Mouse (Mus musculus): ENCODE results near the gene Smarcd1. TPM values are rescaled to one million over a fixed set of nuclear protein-coding genes. Genes with fewer than 3 reads are reported as not detected.
"Not testable (repeated sequence)": the region's sequence is repeated elsewhere in the genome, so short reads cannot be mapped to it uniquely, and the experiment has no call there.

Gene Smarcd1
- polyA plus RNA-seq, 1 experiment from 2014 or later: 91.5 TPM

- WGBS: 2% methylated on average over 4 of the region's 4 CpGs
Observed at GRCm38 (mm10) chr15:99688712-99689111, 13.2 kb upstream of the Smarcd1 start.

GRCm38 (mm10) chr15:99690924-99691323 lies 11.0 kb upstream of the Smarcd1 start:
- Histone ChIP-seq H3K27me3 (replicated peaks) (no peaks in the 10 kb centered on the region), H3K4me3 (replicated peaks) (no peak overlapping the region), H3K9ac (replicated peaks) (no peak overlapping the region), H3K27ac (replicated peaks) (no peak overlapping the region), H3K9me3 (replicated peaks) (no peaks in the 10 kb centered on the region), H3K36me3 (peaks cover 32% of the 10 kb centered on the region), H3K4me2 (no peak overlapping the region), H3K4me1 (peaks cover 28% of the 10 kb centered on the region)
- ATAC-seq (ENCODE audit: low FRiP score): no peak
- WGBS: 35% methylated on average over 4 of the region's 4 CpGs

More at GRCm38 (mm10) chr15:99688712-99689111, 13.2 kb upstream of the Smarcd1 start:
- Histone ChIP-seq H3K4me1 (peaks cover 28% of the 10 kb centered on the region), H3K27ac (replicated peaks) (no peak overlapping the region), H3K9ac (replicated peaks) (no peak overlapping the region), H3K4me3 (replicated peaks) (no peak overlapping the region), H3K27me3 (replicated peaks) (no peaks in the 10 kb centered on the region), H3K4me2 (no peak overlapping the region), H3K9me3 (replicated peaks) (no peaks in the 10 kb centered on the region), H3K36me3 (peaks cover 32% of the 10 kb centered on the region)
- ATAC-seq (ENCODE audit: low FRiP score): 0 out of 2 replicates have a peak, but pooled peaks have one; percentile 43

GRCm38 (mm10) chr15:99691976-99692375 lies 10.0 kb upstream of the Smarcd1 start:
- no peak for ATAC-seq (ENCODE audit: low FRiP score)
- 53% methylated on average over 9 of the region's 9 CpGs for WGBS
- Histone ChIP-seq H3K4me2 (no peak overlapping the region), H3K4me3 (replicated peaks) (no peak overlapping the region), H3K36me3 (peaks cover 32% of the 10 kb centered on the region), H3K27me3 (replicated peaks) (no peaks in the 10 kb centered on the region), H3K27ac (replicated peaks) (no peak overlapping the region), H3K4me1 (peaks cover 28% of the 10 kb centered on the region), H3K9me3 (replicated peaks) (no peaks in the 10 kb centered on the region), H3K9ac (replicated peaks) (no peak overlapping the region)

GRCm38 (mm10) chr15:99697309-99697708 lies 4.6 kb upstream of the Smarcd1 start:
- Histone ChIP-seq H3K9ac (replicated peaks) (no peak overlapping the region), H3K9me3 (replicated peaks) (no peaks in the 10 kb centered on the region), H3K4me1 (peaks cover 13% of the 10 kb centered on the region; the same call in 1 of the 2 replicates), H3K36me3 (peaks cover 50% of the 10 kb centered on the region), H3K4me3 (replicated peaks) (no peak overlapping the region), H3K27ac (replicated peaks) (no peak overlapping the region), H3K27me3 (replicated peaks) (no peaks in the 10 kb centered on the region), H3K4me2 (no peak overlapping the region)
- WGBS: 42% methylated on average over 2 of the region's 2 CpGs
- ATAC-seq (ENCODE audit: low FRiP score): no peak

- peaks cover 44% of the 10 kb centered on the region for H3K36me3 ChIP-seq
Observed at GRCm38 (mm10) chr15:99698533-99699085, 3.3 kb upstream of the Smarcd1 start.

GRCm38 (mm10) chr15:99699715-99700114 lies 2.2 kb upstream of the Smarcd1 start:
- Histone ChIP-seq H3K9ac (replicated peaks) (no peak overlapping the region; the same call in 1 of the 2 replicates), H3K4me3 (replicated peaks) (no peak overlapping the region), H3K9me3 (replicated peaks) (no peaks in the 10 kb centered on the region), H3K4me2 (no peak overlapping the region), H3K4me1 (peaks cover 28% of the 10 kb centered on the region), H3K36me3 (peaks cover 44% of the 10 kb centered on the region), H3K27me3 (replicated peaks) (no peaks in the 10 kb centered on the region), H3K27ac (replicated peaks) (0 out of 2 replicates have a peak overlapping the region, but pooled peaks have one; percentile 18)
- ATAC-seq (ENCODE audit: low FRiP score): no peak
- 62% methylated on average over 10 of the region's 10 CpGs for WGBS

More at GRCm38 (mm10) chr15:99698533-99699085, 3.3 kb upstream of the Smarcd1 start:
- no peaks in the 10 kb centered on the region for H3K27me3 ChIP-seq (replicated peaks)
- no peak for ATAC-seq (ENCODE audit: low FRiP score)
- H3K9me3 ChIP-seq (replicated peaks): no peaks in the 10 kb centered on the region
- WGBS: 42% methylated on average over 20 of the region's 20 CpGs
- peaks cover 17% of the 10 kb centered on the region for H3K4me1 ChIP-seq
- H3K27ac ChIP-seq (replicated peaks): no peak overlapping the region
- H3K4me3 ChIP-seq (replicated peaks): no peak overlapping the region
- no peak overlapping the region for H3K4me2 ChIP-seq
- no peak overlapping the region for H3K9ac ChIP-seq (replicated peaks)

- H3K4me1 ChIP-seq: peaks cover 33% of the 10 kb centered on the region
- H3K27ac ChIP-seq (replicated peaks): peak overlapping the region; percentile 98; the same call in 1 of the 2 replicates
- H3K4me2 ChIP-seq: no peak overlapping the region
- H3K27me3 ChIP-seq (replicated peaks): no peaks in the 10 kb centered on the region
- no peak for ATAC-seq (ENCODE audit: low FRiP score)
- H3K36me3 ChIP-seq: peaks cover 37% of the 10 kb centered on the region
- H3K4me3 ChIP-seq (replicated peaks): no peak overlapping the region
- no peaks in the 10 kb centered on the region for H3K9me3 ChIP-seq (replicated peaks)
- H3K9ac ChIP-seq (replicated peaks): no peak overlapping the region
- 88% methylated on average over 18 of the region's 18 CpGs for WGBS
Observed at GRCm38 (mm10) chr15:99700219-99701106, 1.5 kb upstream of the Smarcd1 start.

- peaks cover 36% of the 10 kb centered on the region for H3K36me3 ChIP-seq
- H3K4me3 ChIP-seq (replicated peaks): peak overlapping the region; percentile 84
- peak overlapping the region; percentile 93; the same call in 1 of the 2 replicates for H3K9ac ChIP-seq (replicated peaks)
- not testable (repeated sequence) for H3K9me3 ChIP-seq (replicated peaks); H3K27me3 ChIP-seq (replicated peaks)
- H3K4me2 ChIP-seq: peak overlapping the region; percentile 82
- peak; percentile 8; the same call in 1 of the 2 replicates for ATAC-seq (ENCODE audit: low FRiP score)
- H3K4me1 ChIP-seq: peaks cover 36% of the 10 kb centered on the region
- 47% methylated on average over 16 of the region's 16 CpGs for WGBS
- H3K27ac ChIP-seq (replicated peaks): peak overlapping the region; percentile 98
Observed at GRCm38 (mm10) chr15:99701640-99701998, 310 bp upstream of the Smarcd1 start.

- ATAC-seq (ENCODE audit: low FRiP score): no peak
Observed at GRCm38 (mm10) chr15:99703104-99703503, 1.2 kb downstream of the Smarcd1 start.

GRCm38 (mm10) chr15:99703676-99704040 lies 1.7 kb downstream of the Smarcd1 start:
- 56% methylated on average over 5 of the region's 5 CpGs for WGBS
- H3K4me2 ChIP-seq: peak overlapping the region; percentile 82
- ATAC-seq (ENCODE audit: low FRiP score): no peak
- peaks cover 44% of the 10 kb centered on the region for H3K36me3 ChIP-seq
- no peaks in the 10 kb centered on the region for H3K27me3 ChIP-seq (replicated peaks)
- peak overlapping the region; percentile 98 for H3K27ac ChIP-seq (replicated peaks)
- H3K9me3 ChIP-seq (replicated peaks): no peaks in the 10 kb centered on the region
- H3K4me1 ChIP-seq: peaks cover 36% of the 10 kb centered on the region
- H3K9ac ChIP-seq (replicated peaks): peak overlapping the region; percentile 93
- peak overlapping the region; percentile 84 for H3K4me3 ChIP-seq (replicated peaks)

More at GRCm38 (mm10) chr15:99703104-99703503, 1.2 kb downstream of the Smarcd1 start:
- Histone ChIP-seq H3K9ac (replicated peaks) (peak overlapping the region; percentile 93), H3K27ac (replicated peaks) (peak overlapping the region; percentile 98), H3K9me3 (replicated peaks) (no peaks in the 10 kb centered on the region), H3K36me3 (peaks cover 42% of the 10 kb centered on the region), H3K4me3 (replicated peaks) (peak overlapping the region; percentile 84), H3K4me1 (peaks cover 36% of the 10 kb centered on the region), H3K4me2 (peak overlapping the region; percentile 82), H3K27me3 (replicated peaks) (no peaks in the 10 kb centered on the region)
- 44% methylated on average over 9 of the region's 9 CpGs for WGBS

GRCm38 (mm10) chr15:99704041-99704681 lies 2.2 kb downstream of the Smarcd1 start:
- peaks cover 44% of the 10 kb centered on the region for H3K36me3 ChIP-seq
- peak overlapping the region; percentile 82 for H3K4me2 ChIP-seq
- peak overlapping the region; percentile 93 for H3K9ac ChIP-seq (replicated peaks)
- ATAC-seq (ENCODE audit: low FRiP score): no peak
- H3K4me1 ChIP-seq: peaks cover 36% of the 10 kb centered on the region
- no peaks in the 10 kb centered on the region for H3K27me3 ChIP-seq (replicated peaks)
- peak overlapping the region; percentile 84 for H3K4me3 ChIP-seq (replicated peaks)
- no peaks in the 10 kb centered on the region for H3K9me3 ChIP-seq (replicated peaks)
- WGBS: 12% methylated on average over 23 of the region's 23 CpGs
- H3K27ac ChIP-seq (replicated peaks): peak overlapping the region; percentile 98
